Mouse (Mus musculus) cerebellum, postnatal 14 days (tissue): ENCODE data around the gene Rgs2.

Experiments
- DNase-seq, 2 experiments: peaks; one replicate each; pipeline ENCODE4 v3.0.0; 2021; ENCODE audit warnings: mixed read lengths in 2 of 2

Gene Rgs2

GRCm38 (mm10) chr1:143982765-143983312 is 21.1 kb downstream of the Rgs2 start:
- no peak for DNase-seq

- DNase-seq = peak; percentile 58 to 59
These were observed 21.7 kb downstream of the Rgs2 start for GRCm38 (mm10) chr1:143982085-143982764.

GRCm38 (mm10) chr1:143980811-143981210 is 23.1 kb downstream of the Rgs2 start:
- peak; percentile 56 to 72 for DNase-seq

GRCm38 (mm10) chr1:143974637-143975036 is 29.3 kb downstream of the Rgs2 start:
- no peak for DNase-seq

GRCm38 (mm10) chr1:143962301-143962700 is 41.7 kb downstream of the Rgs2 start:
- no peak for DNase-seq

GRCm38 (mm10) chr1:143960340-143960739 is 43.6 kb downstream of the Rgs2 start:
- DNase-seq = no peak

- DNase-seq = no peak
These were observed 47.9 kb downstream of the Rgs2 start for GRCm38 (mm10) chr1:143956090-143956489.

- DNase-seq = no peak
These were observed 51.1 kb downstream of the Rgs2 start for GRCm38 (mm10) chr1:143952841-143953240.
